ENCODE assay signal across 8 mouse cellular contexts in genomic region chr19:46321101-46321943, GRCm38 (mm10). TPM values are rescaled to one million over a fixed set of nuclear protein-coding genes. Genes with fewer than 3 reads are reported as not detected.
DNase-seq lines count a peak whose midpoint lies in the region; ATAC-seq and TF ChIP-seq lines count a peak whose summit lies in the region.

No protein-coding gene starts in this region.

- 27% methylated on average over 6 of the region's 6 CpGs for WGBS in intestine, embryonic 15.5 days
- 33% methylated on average over 6 of the region's 6 CpGs for WGBS in liver, embryonic 12.5 days (ENCODE audit: insufficient replicate concordance)
- 41% methylated on average over 6 of the region's 6 CpGs for WGBS in kidney, adult 2 months

- DNase-seq in gastrocnemius, postnatal 14 days: peak; percentile 8
- no peak for DNase-seq in gastrocnemius, adult 18-20 months (ENCODE audit: low spot score)
- DNase-seq in ES-CJ7 (ENCODE audit: low read depth, low spot score): peak; percentile 62
- DNase-seq in embryo, embryonic 10.5 days (ENCODE audit: low spot score): peak; percentile 79
- DNase-seq in splenic B cell, adult 2 months (ENCODE audit: low read depth, low spot score): peak; percentile 74
- DNase-seq in kidney, adult 2 months: no peak

- H3K27ac ChIP-seq in intestine, embryonic 15.5 days: 0 out of 2 replicates have a peak overlapping the region, but pooled peaks have one; percentile 62
- H3K27ac ChIP-seq in liver, embryonic 12.5 days: no peak overlapping the region
- no peak overlapping the region for H3K27ac ChIP-seq in kidney, adult 2 months (ENCODE audit: insufficient read depth, low read depth, low read length)

- ATAC-seq in intestine, embryonic 15.5 days: peak; percentile 42
- ATAC-seq in liver, embryonic 12.5 days: no peak

- H3K27me3 ChIP-seq in intestine, embryonic 15.5 days (replicated peaks): peaks cover 83% of the 10 kb centered on the region
- H3K27me3 ChIP-seq in splenic B cell, adult 2 months (ENCODE audit: control insufficient read depth, insufficient read depth, low read length, poor library complexity, severe bottlenecking): no peaks in the 10 kb centered on the region
- H3K27me3 ChIP-seq in liver, embryonic 12.5 days (replicated peaks): peaks cover 100% of the 10 kb centered on the region
- H3K27me3 ChIP-seq in kidney, adult 2 months (replicated peaks; ENCODE audit: control insufficient read depth, insufficient read depth, low read length): no peaks in the 10 kb centered on the region

- peaks cover 40% of the 10 kb centered on the region for H3K4me1 ChIP-seq in intestine, embryonic 15.5 days (replicated peaks)
- H3K4me1 ChIP-seq in liver, embryonic 12.5 days: peaks cover 34% of the 10 kb centered on the region
- no peaks in the 10 kb centered on the region for H3K4me1 ChIP-seq in kidney, adult 2 months (ENCODE audit: control insufficient read depth, insufficient read depth, low read length)

- H3K4me3 ChIP-seq in intestine, embryonic 15.5 days (replicated peaks): no peak overlapping the region
- H3K4me3 ChIP-seq in liver, embryonic 12.5 days: no peak overlapping the region
- H3K4me3 ChIP-seq in kidney, adult 2 months (ENCODE audit: insufficient read depth, low read depth, low read length): no peak overlapping the region

- H3K4me2 ChIP-seq in intestine, embryonic 15.5 days (replicated peaks): no peak overlapping the region
- H3K4me2 ChIP-seq in liver, embryonic 12.5 days: no peak overlapping the region

- intact Hi-C loops in gastrocnemius, postnatal 14 days (cut with DNase I; ENCODE audit: low total_unique reads): no loop called here

- no peaks in the 10 kb centered on the region for H3K36me3 ChIP-seq in intestine, embryonic 15.5 days
- H3K36me3 ChIP-seq in splenic B cell, adult 2 months (ENCODE audit: control insufficient read depth, insufficient read depth, low read length, poor library complexity, severe bottlenecking): no peaks in the 10 kb centered on the region
- no peaks in the 10 kb centered on the region for H3K36me3 ChIP-seq in liver, embryonic 12.5 days
- H3K36me3 ChIP-seq in kidney, adult 2 months (ENCODE audit: control insufficient read depth, insufficient read depth, low read length): no peaks in the 10 kb centered on the region

- TF ChIP-seq CTCF in kidney, adult 2 months (conservative IDR thresholded peaks at IDR 0.05; ENCODE audit: insufficient read depth, insufficient read length, low read depth, low read length): no peak

- TF ChIP-seq POLR2A in kidney, adult 2 months (IDR thresholded peaks at IDR 0.05; ENCODE audit: low read depth, low read length): no peak

- H3K9ac ChIP-seq in intestine, embryonic 15.5 days: no peak overlapping the region
- H3K9ac ChIP-seq in liver, embryonic 12.5 days: no peak overlapping the region

- H3K9me3 ChIP-seq in intestine, embryonic 15.5 days: no peaks in the 10 kb centered on the region
- H3K9me3 ChIP-seq in liver, embryonic 12.5 days (replicated peaks): no peaks in the 10 kb centered on the region

RNA-seq across cellular contexts. Expression of gene Psd, which starts 5.6 kb away (rescaled TPM):
- 1 to 10 TPM; 1.4 to 1.9 TPM for total RNA-seq in gastrocnemius, postnatal 14 days (2021)
- total RNA-seq in gastrocnemius, adult 18-20 months (2021): under 1 TPM; 0.09 to 0.11 TPM
- 34.8 and 36.2 TPM in 2 replicates for polyA plus RNA-seq in intestine, embryonic 15.5 days (2015; fragmentation: Nextera tagmentation; extraction: Ambion mirVana)
- 10.7 and 11.3 TPM in 2 replicates for polyA plus RNA-seq in liver, embryonic 12.5 days (2016; fragmentation: Nextera tagmentation; extraction: Ambion mirVana)
- polyA plus RNA-seq in kidney, adult 2 months (2012; rRNA removed): 1.9 and 2.7 TPM in 2 replicates

RNA-seq across cellular contexts. Expression of gene Fbxl15, which starts 6.7 kb away (rescaled TPM):
- 1 to 10 TPM; 2.4 to 2.8 TPM for total RNA-seq in gastrocnemius, postnatal 14 days (2021)
- 1 to 10 TPM; 3.5 to 3.9 TPM for total RNA-seq in gastrocnemius, adult 18-20 months (2021)
- 15.6 and 16.7 TPM in 2 replicates for polyA plus RNA-seq in intestine, embryonic 15.5 days (2015; fragmentation: Nextera tagmentation; extraction: Ambion mirVana)
- 13.4 and 13.5 TPM in 2 replicates for polyA plus RNA-seq in liver, embryonic 12.5 days (2016; fragmentation: Nextera tagmentation; extraction: Ambion mirVana)
- 26.1 and 35.8 TPM in 2 replicates for polyA plus RNA-seq in kidney, adult 2 months (2012; rRNA removed)

RNA-seq across cellular contexts. Expression of gene Cuedc2, which starts 17.2 kb away (rescaled TPM):
- 10 to 100 TPM; 68.7 to 79.0 TPM for total RNA-seq in gastrocnemius, postnatal 14 days (2021)
- total RNA-seq in gastrocnemius, adult 18-20 months (2021): 10 to 100 TPM; 59.8 to 65.7 TPM
- polyA plus RNA-seq in intestine, embryonic 15.5 days (2015; fragmentation: Nextera tagmentation; extraction: Ambion mirVana): 126 and 138 TPM in 2 replicates
- polyA plus RNA-seq in liver, embryonic 12.5 days (2016; fragmentation: Nextera tagmentation; extraction: Ambion mirVana): 97.6 and 99.1 TPM in 2 replicates
- 69.8 and 72.0 TPM in 2 replicates for polyA plus RNA-seq in kidney, adult 2 months (2012; rRNA removed)

RNA-seq across cellular contexts. Expression of gene Nfkb2, which starts 17.2 kb away (rescaled TPM):
- 10 to 100 TPM in 1 of 2 experiments, 1 to 10 TPM in 1; 9.6 to 10.4 TPM for total RNA-seq in gastrocnemius, postnatal 14 days (2021)
- 10 to 100 TPM in 1 of 2 experiments, 1 to 10 TPM in 1; 7.7 to 10.9 TPM for total RNA-seq in gastrocnemius, adult 18-20 months (2021)
- 10.0 and 10.3 TPM in 2 replicates for polyA plus RNA-seq in intestine, embryonic 15.5 days (2015; fragmentation: Nextera tagmentation; extraction: Ambion mirVana)
- polyA plus RNA-seq in liver, embryonic 12.5 days (2016; fragmentation: Nextera tagmentation; extraction: Ambion mirVana): 5.6 and 6.1 TPM in 2 replicates
- 21.6 and 25.4 TPM in 2 replicates for polyA plus RNA-seq in kidney, adult 2 months (2012; rRNA removed)

RNA-seq across cellular contexts. Expression of gene Mfsd13a, which starts 19.6 kb away (rescaled TPM):
- total RNA-seq in gastrocnemius, postnatal 14 days (2021): 1 to 10 TPM; 1.1 TPM
- total RNA-seq in gastrocnemius, adult 18-20 months (2021): 1 to 10 TPM; 1.6 to 1.9 TPM
- 13.5 and 14.2 TPM in 2 replicates for polyA plus RNA-seq in intestine, embryonic 15.5 days (2015; fragmentation: Nextera tagmentation; extraction: Ambion mirVana)
- 13.2 and 14.5 TPM in 2 replicates for polyA plus RNA-seq in liver, embryonic 12.5 days (2016; fragmentation: Nextera tagmentation; extraction: Ambion mirVana)
- 34.7 and 43.8 TPM in 2 replicates for polyA plus RNA-seq in kidney, adult 2 months (2012; rRNA removed)

Comparison
In these comparisons a context has a peak if more than half of its experiments do, and no peak if none do; other contexts are left out.
1. DNase-seq: peak in gastrocnemius, postnatal 14 days (single experiment), ES-CJ7 (single experiment), embryo, embryonic 10.5 days (single experiment) and splenic B cell, adult 2 months (single experiment); none in gastrocnemius, adult 18-20 months (single experiment) and kidney, adult 2 months (single experiment).